Mouse (Mus musculus): Measurements from ENCODE around the gene Rdh5. TPM values are rescaled to one million over a fixed set of nuclear protein-coding genes. Genes with fewer than 3 reads are reported as not detected.

Gene Rdh5
- total RNA-seq (2014; rRNA removed) = 22.6 and 24.8 TPM in 2 replicates
- 21.0 and 29.2 TPM in 2 replicates for polyA plus RNA-seq (2015; fragmentation: Nextera tagmentation; extraction: Ambion mirVana)

GRCm38 (mm10) chr10:128922822-128923012, at the start of gene Rdh5:
Gene Rdh5 (minus strand): TSS chr10:128922888.
- H3K36me3 ChIP-seq (ENCODE audit: insufficient read depth, low read length) = no peaks in the 10 kb centered on the region
- H3K9ac ChIP-seq (replicated peaks; ENCODE audit: low read length) = peak within 1 kb of the TSS; percentile 72
- H3K27ac ChIP-seq = peak within 1 kb of the TSS; percentile 95
- H3K27me3 ChIP-seq (ENCODE audit: insufficient read depth, low read length) = no peaks in the 10 kb centered on the region
- peaks cover 23% of the 10 kb centered on the region for H3K4me1 ChIP-seq (ENCODE audit: insufficient read depth, low read length)
- peak within 1 kb of the TSS; percentile 72 for H3K4me2 ChIP-seq (ENCODE audit: low read depth, low read length)
- H3K4me3 ChIP-seq (ENCODE audit: low read length) = peak within 1 kb of the TSS; percentile 65
- no peak for DNase-seq (ENCODE audit: low spot score)
- no peak for TF ChIP-seq CTCF (IDR thresholded peaks at IDR 0.05; ENCODE audit: low read depth)
- ATAC-seq = no peak
- WGBS = 6% methylated on average over 1 of the region's 1 CpGs
- H3K9me3 ChIP-seq (ENCODE audit: low read length) = no peaks in the 10 kb centered on the region

GRCm38 (mm10) chr10:128970740-128971250, 48.1 kb upstream of the Rdh5 start:
- WGBS = 37% methylated on average over 1 of the region's 1 CpGs

GRCm38 (mm10) chr10:128968341-128968749, 45.7 kb upstream of the Rdh5 start:
- Histone ChIP-seq H3K4me1 (ENCODE audit: insufficient read depth, low read length) (no peaks in the 10 kb centered on the region), H3K4me3 (ENCODE audit: low read length) (no peak overlapping the region), H3K27me3 (ENCODE audit: insufficient read depth, low read length) (no peaks in the 10 kb centered on the region), H3K9me3 (ENCODE audit: low read length) (no peaks in the 10 kb centered on the region), H3K36me3 (ENCODE audit: insufficient read depth, low read length) (no peaks in the 10 kb centered on the region), H3K27ac (no peak overlapping the region), H3K9ac (replicated peaks; ENCODE audit: low read length) (no peak overlapping the region), H3K4me2 (ENCODE audit: low read depth, low read length) (no peak overlapping the region)
- ATAC-seq (no peak), DNase-seq (ENCODE audit: low spot score) (no peak)
- no peak for TF ChIP-seq CTCF (IDR thresholded peaks at IDR 0.05; ENCODE audit: low read depth)
- 35% methylated on average over 1 of the region's 1 CpGs for WGBS

More at GRCm38 (mm10) chr10:128970740-128971250, 48.1 kb upstream of the Rdh5 start:
- Histone ChIP-seq H3K4me2 (ENCODE audit: low read depth, low read length) (no peak overlapping the region), H3K4me1 (ENCODE audit: insufficient read depth, low read length) (no peaks in the 10 kb centered on the region), H3K27me3 (ENCODE audit: insufficient read depth, low read length) (no peaks in the 10 kb centered on the region), H3K9ac (replicated peaks; ENCODE audit: low read length) (no peak overlapping the region), H3K9me3 (ENCODE audit: low read length) (no peaks in the 10 kb centered on the region), H3K27ac (no peak overlapping the region), H3K4me3 (ENCODE audit: low read length) (no peak overlapping the region), H3K36me3 (ENCODE audit: insufficient read depth, low read length) (no peaks in the 10 kb centered on the region)
- ATAC-seq = no peak
- TF ChIP-seq CTCF (IDR thresholded peaks at IDR 0.05; ENCODE audit: low read depth) = no peak
- DNase-seq (ENCODE audit: low spot score) = no peak

- Histone ChIP-seq H3K4me2 (ENCODE audit: low read depth, low read length) (no peak overlapping the region), H3K9ac (replicated peaks; ENCODE audit: low read length) (no peak overlapping the region), H3K27ac (no peak overlapping the region), H3K36me3 (ENCODE audit: insufficient read depth, low read length) (no peaks in the 10 kb centered on the region), H3K4me3 (ENCODE audit: low read length) (no peak overlapping the region), H3K9me3 (ENCODE audit: low read length) (no peaks in the 10 kb centered on the region), H3K4me1 (ENCODE audit: insufficient read depth, low read length) (no peaks in the 10 kb centered on the region), H3K27me3 (ENCODE audit: insufficient read depth, low read length) (no peaks in the 10 kb centered on the region)
- 89% methylated on average over 6 of the region's 6 CpGs for WGBS
- no peak for TF ChIP-seq CTCF (IDR thresholded peaks at IDR 0.05; ENCODE audit: low read depth)
- DNase-seq (ENCODE audit: low spot score) (no peak), ATAC-seq (no peak)
Observed at GRCm38 (mm10) chr10:128965871-128966270, 43.2 kb upstream of the Rdh5 start.

- no peak for ATAC-seq
- H3K4me3 ChIP-seq (ENCODE audit: low read length) = no peak overlapping the region
- TF ChIP-seq CTCF (IDR thresholded peaks at IDR 0.05; ENCODE audit: low read depth) = no peak
- H3K27ac ChIP-seq = no peak overlapping the region
- DNase-seq (ENCODE audit: low spot score) = no peak
- WGBS = 70% methylated on average over 2 of the region's 2 CpGs
- H3K4me1 ChIP-seq (ENCODE audit: insufficient read depth, low read length) = no peaks in the 10 kb centered on the region
- no peak overlapping the region for H3K4me2 ChIP-seq (ENCODE audit: low read depth, low read length)
- H3K9ac ChIP-seq (replicated peaks; ENCODE audit: low read length) = no peak overlapping the region
- no peaks in the 10 kb centered on the region for H3K9me3 ChIP-seq (ENCODE audit: low read length)
- no peaks in the 10 kb centered on the region for H3K27me3 ChIP-seq (ENCODE audit: insufficient read depth, low read length)
- H3K36me3 ChIP-seq (ENCODE audit: insufficient read depth, low read length) = no peaks in the 10 kb centered on the region
Observed at GRCm38 (mm10) chr10:128964961-128965360, 42.3 kb upstream of the Rdh5 start.

GRCm38 (mm10) chr10:128960590-128961584, 38.2 kb upstream of the Rdh5 start, which contains the start of gene Mettl7b:
Gene Mettl7b (minus strand): TSS chr10:128960988.
- H3K9me3 ChIP-seq (ENCODE audit: low read length) = no peaks in the 10 kb centered on the region
- no peak within 1 kb of the TSS for H3K9ac ChIP-seq (replicated peaks; ENCODE audit: low read length)
- WGBS = 83% methylated on average over 12 of the region's 12 CpGs
- DNase-seq (ENCODE audit: low spot score) (no peak), ATAC-seq (no peak)
- H3K36me3 ChIP-seq (ENCODE audit: insufficient read depth, low read length) = no peaks in the 10 kb centered on the region
- no peaks in the 10 kb centered on the region for H3K4me1 ChIP-seq (ENCODE audit: insufficient read depth, low read length)
- no peak within 1 kb of the TSS for H3K4me3 ChIP-seq (ENCODE audit: low read length)
- H3K4me2 ChIP-seq (ENCODE audit: low read depth, low read length) = no peak within 1 kb of the TSS
- TF ChIP-seq CTCF (IDR thresholded peaks at IDR 0.05; ENCODE audit: low read depth) = no peak
- no peaks in the 10 kb centered on the region for H3K27me3 ChIP-seq (ENCODE audit: insufficient read depth, low read length)
- H3K27ac ChIP-seq = no peak within 1 kb of the TSS

- TF ChIP-seq CTCF (IDR thresholded peaks at IDR 0.05; ENCODE audit: low read depth) = no peak
- Histone ChIP-seq H3K9me3 (ENCODE audit: low read length) (no peaks in the 10 kb centered on the region), H3K4me3 (ENCODE audit: low read length) (no peak overlapping the region), H3K9ac (replicated peaks; ENCODE audit: low read length) (no peak overlapping the region), H3K27ac (no peak overlapping the region), H3K36me3 (ENCODE audit: insufficient read depth, low read length) (no peaks in the 10 kb centered on the region), H3K4me1 (ENCODE audit: insufficient read depth, low read length) (no peaks in the 10 kb centered on the region), H3K27me3 (ENCODE audit: insufficient read depth, low read length) (no peaks in the 10 kb centered on the region), H3K4me2 (ENCODE audit: low read depth, low read length) (no peak overlapping the region)
- DNase-seq (ENCODE audit: low spot score) = no peak
- ATAC-seq = no peak
- 69% methylated on average over 4 of the region's 4 CpGs for WGBS
Observed at GRCm38 (mm10) chr10:128960142-128960541, 37.5 kb upstream of the Rdh5 start.
